Mouse (Mus musculus) gastrocnemius, postnatal 36 days (tissue): Measurements from ENCODE around the gene Btn1a1. TPM values are rescaled to one million over a fixed set of nuclear protein-coding genes. Genes with fewer than 3 reads are reported as not detected.

ENCODE experiments used
- DNase-seq, 2 experiments: peaks; one replicate each; pipeline ENCODE4 v3.0.0; 2022
- intact Hi-C: fragments of 180-260 bp; cut with DNase I; formaldehyde crosslinking; loops from one replicate; pipeline ENCODE4 v1.15.1; 2025
- total RNA-seq, 2 experiments: library from RNA; stranded (reverse); gene quantifications; 2 replicates each; pipeline ENCODE4 v1.2.3; 2021

Gene Btn1a1
- total RNA-seq, 2 experiments from 2014 or later, result not detected

DNA sequence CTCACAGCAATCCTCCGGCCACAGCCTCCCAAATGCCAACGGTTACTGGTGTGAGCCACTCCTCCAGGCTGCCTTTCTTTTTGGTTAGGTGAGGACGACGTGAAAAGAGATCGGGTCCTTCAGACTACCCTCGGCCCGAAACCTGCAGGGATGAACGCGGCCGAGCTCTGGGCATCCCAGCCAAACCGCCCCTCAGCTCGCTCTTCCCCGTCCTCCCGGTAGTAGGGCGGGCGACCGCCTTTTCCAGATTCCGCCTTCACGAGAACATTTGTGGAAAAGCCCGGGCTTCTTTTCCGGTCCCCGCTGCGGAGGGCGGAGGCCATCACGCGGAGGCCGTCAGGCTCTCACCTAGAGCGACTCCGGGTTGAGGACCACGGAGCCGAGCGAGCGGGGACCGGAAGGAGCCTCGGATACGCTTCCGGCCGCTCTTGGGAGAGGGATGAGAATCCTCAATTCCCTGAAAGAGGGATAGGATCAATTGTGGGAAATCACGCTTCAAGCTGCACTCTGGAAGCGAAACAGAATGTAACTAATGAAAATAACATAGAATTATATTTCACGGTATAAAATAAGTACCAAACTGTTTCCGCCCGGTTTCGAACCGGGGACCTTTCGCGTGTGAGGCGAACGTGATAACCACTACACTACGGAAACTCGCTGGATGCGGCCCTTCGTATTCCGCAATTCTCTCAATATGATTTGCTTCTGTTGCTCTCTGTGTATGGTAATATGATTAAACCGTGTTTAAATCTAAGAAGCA, 20.0 kb downstream of the Btn1a1 start:
- intact Hi-C loops, result loop anchor here (5.0 kb wide), 1 partner anchor 1423 kb away; no protein-coding TSS in a partner anchor
- DNase-seq, result peak; percentile 83 to 91

- intact Hi-C loops, result loop anchor here (5.0 kb wide), 1 partner anchor 1423 kb away; no protein-coding TSS in a partner anchor
- no peak for DNase-seq
Measured at GRCm38 (mm10) chr13:23445156-23445555, 20.5 kb downstream of the Btn1a1 start.

GRCm38 (mm10) chr13:23444451-23444850, 21.2 kb downstream of the Btn1a1 start:
- no peak for DNase-seq
- intact Hi-C loops, result no loop called here

DNA sequence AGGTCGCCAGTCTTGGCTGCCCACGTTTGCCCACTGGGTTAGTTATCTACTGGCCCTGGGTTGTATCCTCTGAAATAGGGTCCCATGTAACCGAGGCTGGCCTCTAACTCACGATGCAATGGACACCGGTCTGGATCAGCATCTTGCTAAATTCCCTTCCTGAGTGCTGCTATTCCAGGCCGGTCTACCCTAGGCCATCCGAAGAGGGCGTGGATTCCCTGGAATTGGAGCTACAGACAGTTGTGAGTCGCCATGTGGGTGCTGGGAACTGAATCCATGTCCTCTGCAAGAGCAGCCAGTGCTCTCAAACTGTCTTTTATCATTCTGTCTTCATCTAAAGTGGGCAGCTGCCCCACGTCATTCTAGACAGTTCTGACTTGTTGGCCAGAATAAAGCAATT, 25.8 kb downstream of the Btn1a1 start:
- intact Hi-C loops, result loop anchor here (5.0 kb wide), 1 partner anchor 1413 kb away; no protein-coding TSS in a partner anchor

DNA sequence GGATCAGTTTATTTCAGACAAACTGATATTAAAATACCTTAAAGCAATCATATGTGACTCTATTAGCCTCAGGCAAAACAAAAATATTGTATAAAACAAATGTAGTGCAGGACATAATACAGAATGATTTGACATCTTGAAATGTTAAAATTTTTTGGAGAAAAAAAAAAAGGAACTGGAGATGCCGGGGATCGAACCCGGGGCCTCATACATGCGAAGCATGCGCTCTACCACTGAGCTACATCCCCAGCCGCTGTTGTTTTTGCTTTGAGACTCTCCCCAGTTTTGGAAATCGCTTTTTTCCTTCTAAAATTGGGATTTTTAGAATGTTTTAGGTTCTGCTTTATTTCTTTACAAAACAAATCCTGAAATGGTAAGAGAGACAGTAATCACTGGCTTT, 27.2 kb downstream of the Btn1a1 start:
- DNase-seq, result no peak
- intact Hi-C loops, result loop anchor here (5.0 kb wide), 1 partner anchor 1411 kb away; no protein-coding TSS in a partner anchor

More for the DNA sequence above, 25.8 kb downstream of the Btn1a1 start:
- no peak for DNase-seq

DNA sequence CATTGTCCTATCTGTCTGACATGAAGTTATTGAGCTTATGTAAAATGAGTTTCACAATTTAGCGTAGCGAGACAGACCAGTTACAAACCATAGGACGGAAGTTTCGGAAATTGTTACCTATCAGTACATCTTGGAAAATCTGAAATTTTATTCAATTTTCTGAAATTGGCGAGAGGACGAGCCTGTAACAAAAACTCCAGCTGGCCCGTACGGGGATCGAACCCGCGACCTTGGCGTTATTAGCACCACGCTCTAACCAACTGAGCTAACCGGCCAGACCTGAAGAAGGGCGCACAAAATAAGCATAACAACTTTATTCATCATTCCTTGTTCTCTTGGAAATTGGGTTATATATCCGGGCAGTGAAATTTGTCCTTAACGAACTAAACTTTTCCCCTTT, 27.8 kb downstream of the Btn1a1 start:
- intact Hi-C loops, result loop anchor here (5.0 kb wide), 1 partner anchor 1411 kb away; no protein-coding TSS in a partner anchor

GRCm38 (mm10) chr13:23436861-23437822, 28.6 kb downstream of the Btn1a1 start:
- DNase-seq, result peak in 1 of 2 experiments; percentile 44
- intact Hi-C loops, result loop anchor here (5.0 kb wide), 1 partner anchor 1410 kb away; no protein-coding TSS in a partner anchor

More for the DNA sequence above, 27.8 kb downstream of the Btn1a1 start:
- peak; percentile 78 to 82 for DNase-seq

DNA sequence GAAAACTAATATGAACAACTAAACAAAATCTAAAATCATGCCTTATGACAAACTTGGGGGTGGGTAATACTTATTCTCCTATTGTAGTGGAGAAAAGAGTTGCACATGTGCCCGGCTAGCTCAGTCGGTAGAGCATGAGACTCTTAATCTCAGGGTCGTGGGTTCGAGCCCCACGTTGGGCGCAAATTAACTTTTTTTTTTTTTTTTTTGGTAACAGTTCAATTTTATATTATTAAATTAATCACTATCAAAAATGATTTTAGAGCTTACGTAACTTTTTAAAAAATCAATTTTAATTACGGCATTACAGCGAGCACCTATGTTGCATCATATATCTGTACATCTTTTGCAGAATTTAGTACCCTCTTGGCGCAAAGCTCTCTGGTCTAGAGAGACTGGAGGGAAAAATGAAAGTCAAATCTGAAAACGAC, 29.5 kb downstream of the Btn1a1 start:
- DNase-seq, result no peak
- intact Hi-C loops, result loop anchor here (5.0 kb wide), 1 partner anchor 1409 kb away; no protein-coding TSS in a partner anchor

DNA sequence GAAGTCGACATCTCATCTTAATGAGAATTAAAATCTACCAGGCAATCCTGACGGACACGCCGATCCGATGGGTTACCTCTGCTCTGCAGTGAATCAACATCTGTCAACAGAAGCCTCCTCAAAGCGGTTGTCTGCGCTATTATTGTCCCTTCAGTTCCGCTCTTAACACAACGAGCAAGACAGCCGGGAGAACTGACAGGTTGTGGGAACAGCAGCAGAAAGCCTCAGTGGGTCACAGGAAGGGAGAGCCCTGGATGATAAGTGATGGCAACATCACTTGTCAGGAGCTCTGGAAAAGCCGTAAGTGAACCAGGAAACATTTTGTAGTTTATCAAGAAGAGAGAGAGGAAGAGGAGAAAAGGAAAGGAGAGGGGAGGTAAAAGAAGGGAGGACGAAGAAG, 30.0 kb downstream of the Btn1a1 start:
- intact Hi-C loops, result loop anchor here (5.0 kb wide), 1 partner anchor 1408 kb away; no protein-coding TSS in a partner anchor
- DNase-seq, result no peak

- no peak for DNase-seq
- intact Hi-C loops, result loop anchor here (5.0 kb wide), 1 partner anchor 1408 kb away; no protein-coding TSS in a partner anchor
Measured at GRCm38 (mm10) chr13:23435241-23435640, 30.5 kb downstream of the Btn1a1 start.

DNA sequence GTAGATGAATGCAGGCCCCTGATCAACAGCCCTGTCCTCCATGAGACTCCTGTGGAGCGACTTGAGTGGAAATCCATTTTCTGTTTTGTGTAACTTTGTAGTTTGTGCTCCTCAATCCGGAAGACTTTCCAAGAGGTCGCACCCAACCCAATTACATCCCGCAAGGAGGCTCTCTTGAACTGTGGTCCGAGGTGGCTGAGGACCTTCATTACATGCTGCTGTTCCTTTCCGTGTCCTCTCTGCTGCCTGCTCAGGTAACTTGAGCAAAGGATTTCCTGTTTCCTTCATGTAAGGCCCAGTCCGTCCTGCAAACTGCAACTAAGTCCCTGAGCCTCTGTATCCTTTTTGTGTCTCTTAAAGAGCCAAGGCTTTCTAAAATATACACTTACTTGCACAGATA, 31.3 kb downstream of the Btn1a1 start:
- intact Hi-C loops, result no loop called here
- no peak for DNase-seq

DNA sequence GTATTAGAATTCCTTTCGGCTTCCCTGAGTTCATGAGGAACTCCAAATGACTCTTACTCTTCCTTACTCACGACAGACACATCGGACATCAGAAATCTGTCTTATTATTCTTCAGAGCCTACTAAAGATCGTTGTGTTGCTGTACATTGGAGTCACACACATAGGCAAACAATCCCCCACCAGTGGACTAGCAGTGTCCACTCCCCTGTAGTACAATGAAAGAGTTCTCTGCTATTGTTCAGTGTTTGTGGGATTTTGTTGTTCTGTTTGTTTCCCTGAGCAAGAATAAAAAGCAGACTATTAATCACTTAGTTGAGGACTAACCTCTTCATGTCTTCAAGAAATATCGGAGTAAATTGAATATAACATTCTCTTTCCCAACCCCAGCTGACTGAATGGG, 31.9 kb downstream of the Btn1a1 start:
- intact Hi-C loops, result no loop called here
- no peak for DNase-seq

- no peak for DNase-seq
- intact Hi-C loops, result no loop called here
Measured at GRCm38 (mm10) chr13:23433206-23433605, 32.5 kb downstream of the Btn1a1 start.

GRCm38 (mm10) chr13:23432562-23433201, 33.0 kb downstream of the Btn1a1 start:
- intact Hi-C loops, result loop anchor here (1.0 kb wide), 1 partner anchor 87 kb away; no protein-coding TSS in a partner anchor
- DNase-seq, result peak; percentile 86 to 91

GRCm38 (mm10) chr13:23431351-23431771, 34.3 kb downstream of the Btn1a1 start:
- intact Hi-C loops, result no loop called here
- DNase-seq, result peak; percentile 45 to 76

DNA sequence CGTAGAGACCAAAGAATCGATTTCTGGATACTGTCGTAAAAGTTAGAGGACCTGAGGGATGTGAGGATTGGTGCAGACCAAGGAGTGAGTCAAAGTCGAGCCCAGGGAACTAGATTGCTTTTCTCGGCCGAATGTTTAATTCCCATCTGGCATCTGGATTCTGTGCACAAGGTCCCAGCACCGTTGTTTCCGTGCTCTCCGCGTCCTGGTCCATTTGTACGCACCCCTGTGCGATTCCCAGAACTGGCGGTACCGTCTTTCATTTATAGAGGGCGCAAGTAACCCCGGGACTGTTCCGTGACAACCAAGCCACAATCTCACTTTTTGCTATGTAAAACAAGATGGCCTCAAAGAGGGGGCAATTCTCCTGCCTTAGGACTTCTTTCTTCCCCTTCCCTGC, 35.0 kb downstream of the Btn1a1 start:
- intact Hi-C loops, result no loop called here

GRCm38 (mm10) chr13:23429771-23430380, 35.8 kb downstream of the Btn1a1 start:
- no peak for DNase-seq
- intact Hi-C loops, result loop anchor here (10.0 kb wide), 2 partner anchors 255 to 1715 kb away; partner anchors contain the start of genes Hist1h2ac, Hist1h2ai, Hist1h2bc and Hist1h2bl

More for the DNA sequence above, 35.0 kb downstream of the Btn1a1 start:
- DNase-seq, result peak; percentile 65 to 71

GRCm38 (mm10) chr13:23428166-23428993, 37.3 kb downstream of the Btn1a1 start:
- no peak for DNase-seq
- intact Hi-C loops, result loop anchor here (10.0 kb wide), 2 partner anchors 256 to 1714 kb away; partner anchors contain the start of genes Hist1h2ac, Hist1h2ai, Hist1h2bc and Hist1h2bl
